Mouse (Mus musculus) MEL-GATA-1-ER (cell line): ENCODE data around the gene Ranbp9.

ENCODE experiments used
- DNase-seq: peaks from one replicate; pipeline ENCODE4 v3.0.0-alpha.2; 2012; ENCODE audit warnings: low read depth; ENCODE audit errors: extremely low read depth

The Ranbp9 gene

GRCm38 (mm10) chr13:43370063-43370462 is 111.0 kb downstream of the Ranbp9 start:
- no peak for DNase-seq

- no peak for DNase-seq
Observed at GRCm38 (mm10) chr13:43365825-43366184, 115.3 kb downstream of the Ranbp9 start.

GRCm38 (mm10) chr13:43364985-43365824 is 115.9 kb downstream of the Ranbp9 start, which contains the start of gene Sirt5:
TSS of gene Sirt5 (plus strand) at chr13:43365496.
- DNase-seq = peak; percentile 60

- no peak for DNase-seq
Observed at GRCm38 (mm10) chr13:43362353-43362752, 118.7 kb downstream of the Ranbp9 start.

GRCm38 (mm10) chr13:43360534-43360933 is 120.5 kb downstream of the Ranbp9 start:
- DNase-seq = peak; percentile 16

- DNase-seq = no peak
Observed at GRCm38 (mm10) chr13:43356346-43357125, 124.5 kb downstream of the Ranbp9 start.

GRCm38 (mm10) chr13:43354362-43354761 is 126.7 kb downstream of the Ranbp9 start:
- no peak for DNase-seq

- DNase-seq = no peak
Observed at GRCm38 (mm10) chr13:43353356-43353755, 127.7 kb downstream of the Ranbp9 start.
